Mouse (Mus musculus) limb, embryonic 14.5 days (tissue): ENCODE results near the gene Setdb1. TPM values are rescaled to one million over a fixed set of nuclear protein-coding genes. Genes with fewer than 3 reads are reported as not detected.

Experiments
- ATAC-seq: fragments of 200-750 bp; cut with Nextera tagmentation; 2 replicates; pipeline ENCODE4 v1.8.0; 2017; ENCODE audit warnings: low read depth, moderate number of reproducible peaks, moderate TSS enrichment; ENCODE audit not compliant: low FRiP score
- DNase-seq: peaks from one replicate; pipeline ENCODE4 v3.0.0-alpha.2; 2015; ENCODE audit warnings: low spot score
- H3K27ac ChIP-seq: fragments of 300-500 bp; sonication (generic); replicated peaks from 2 replicates; pipeline ENCODE4 v1.5.1; 2014; ENCODE audit warnings: low read depth, mild to moderate bottlenecking, low read length, moderate library complexity, mixed read lengths
- H3K27me3 ChIP-seq: fragments of 300-500 bp; sonication (generic); 2 replicates; pipeline ENCODE4 v1.6.1; 2014; ENCODE audit warnings: low read length, mixed read lengths; ENCODE audit not compliant: control insufficient read depth, insufficient read depth
- H3K36me3 ChIP-seq: fragments of 300-500 bp; sonication (generic); 2 replicates; pipeline ENCODE4 v1.6.1; 2014; ENCODE audit warnings: mild to moderate bottlenecking, low read length, moderate library complexity, mixed read lengths; ENCODE audit not compliant: control insufficient read depth, insufficient read depth
- H3K4me1 ChIP-seq: fragments of 300-500 bp; sonication (generic); 2 replicates; pipeline ENCODE4 v1.6.1; 2014; ENCODE audit warnings: antibody characterized with exemption, low read length, mixed read lengths; ENCODE audit not compliant: control insufficient read depth, insufficient read depth
- H3K4me2 ChIP-seq: fragments of 300-500 bp; sonication (generic); replicated peaks from 2 replicates; pipeline ENCODE4 v1.6.1; 2014; ENCODE audit warnings: low read depth, mild to moderate bottlenecking, low read length, moderate library complexity; ENCODE audit not compliant: severe bottlenecking
- H3K4me3 ChIP-seq: fragments of 300-500 bp; sonication (generic); replicated peaks from 2 replicates; pipeline ENCODE4 v1.5.1; 2014; ENCODE audit warnings: low read length
- H3K9ac ChIP-seq: fragments of 300-500 bp; sonication (generic); 2 replicates; pipeline ENCODE4 v1.6.1; 2014; ENCODE audit warnings: mild to moderate bottlenecking, low read depth, low read length, moderate library complexity; ENCODE audit not compliant: severe bottlenecking
- H3K9me3 ChIP-seq: fragments of 300-500 bp; sonication (generic); 2 replicates; pipeline ENCODE4 v1.6.1; 2016; ENCODE audit warnings: low read length; ENCODE audit not compliant: control insufficient read depth
- POLR2A ChIP-seq: fragments of 200-500 bp; IDR thresholded peaks from 2 replicates; pipeline ENCODE4 v1.8.0; 2012; ENCODE audit warnings: inconsistent platforms, mild to moderate bottlenecking, moderate library complexity, borderline replicate concordance; ENCODE audit not compliant: insufficient read depth, insufficient read length; ENCODE audit errors: extremely low read depth
- WGBS: fragments of 180-500 bp; shearing (Covaris S2); extraction: QIAGEN DNeasy Blood & Tissue Kit; methylation state at CpG from one replicate; pipeline ENCODE4 v1.1.7; 2014; 5-methylcytosine and 5-hydroxymethylcytosine counted together
- polyA plus RNA-seq, 2 experiments: library from polyadenylated mRNA; depleted of rRNA in 1 of 2; stranded (reverse) in 1 of 2; unstranded in 1 of 2; fragments of >200 nt; fragmentation: Nextera tagmentation in 1 of 2; extraction: Ambion mirVana in 1 of 2; gene quantifications; 2 replicates each; pipeline versions ENCODE4 v1.2.1 to v1.2.3; 2012 to 2014

The Setdb1 gene
- polyA plus RNA-seq, 2 experiments, result 44.2 to 56.2 TPM

DNA sequence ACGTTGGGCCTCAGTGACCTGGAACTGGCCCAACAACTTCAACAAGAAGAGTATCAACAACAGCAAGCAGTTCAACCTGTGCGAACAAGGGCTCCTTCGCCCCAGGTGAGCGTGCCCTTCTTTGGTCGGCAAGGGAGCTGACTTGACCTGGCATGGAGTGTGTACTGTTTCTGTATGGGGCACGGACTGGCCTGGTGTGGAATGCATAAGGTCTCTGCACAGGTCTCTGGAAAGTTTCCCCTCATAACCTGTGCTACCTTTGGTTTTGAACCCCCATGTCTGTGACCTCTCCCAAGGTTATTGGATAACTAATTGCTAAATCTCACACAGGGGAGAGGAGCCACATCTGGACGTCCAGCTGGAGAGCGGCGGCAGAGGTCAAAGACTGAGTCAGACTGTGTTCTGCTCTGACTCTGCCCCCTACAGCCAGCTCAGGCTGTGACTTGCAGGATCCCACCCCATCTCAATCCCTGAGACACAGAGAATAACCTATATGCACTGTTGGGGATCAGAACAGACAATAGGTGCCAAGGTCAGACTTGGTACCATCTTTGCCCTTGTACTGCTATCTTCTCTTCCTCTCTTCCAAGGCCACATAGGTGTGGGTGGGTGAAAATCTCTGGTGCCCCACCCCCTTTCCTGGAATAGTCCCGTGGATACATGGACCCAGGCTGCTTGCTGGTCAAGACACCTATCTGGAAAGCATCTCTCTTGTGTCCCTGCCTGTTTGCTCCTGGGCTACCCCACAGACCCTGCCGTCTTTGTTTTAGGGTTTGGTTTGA lies 61.5 kb downstream of the Setdb1 start:
- no peak for TF ChIP-seq POLR2A
- H3K9ac ChIP-seq, result no peak overlapping the region
- H3K27me3 ChIP-seq, result no peaks in the 10 kb centered on the region
- no peak overlapping the region for H3K4me3 ChIP-seq
- H3K4me2 ChIP-seq, result no peak overlapping the region
- H3K27ac ChIP-seq, result no peak overlapping the region
- ATAC-seq, result no peak
- H3K9me3 ChIP-seq, result no peaks in the 10 kb centered on the region
- peaks cover 59% of the 10 kb centered on the region for H3K36me3 ChIP-seq
- WGBS, result 71% methylated on average over 11 of the region's 11 CpGs
- no peaks in the 10 kb centered on the region for H3K4me1 ChIP-seq
- no peak for DNase-seq

DNA sequence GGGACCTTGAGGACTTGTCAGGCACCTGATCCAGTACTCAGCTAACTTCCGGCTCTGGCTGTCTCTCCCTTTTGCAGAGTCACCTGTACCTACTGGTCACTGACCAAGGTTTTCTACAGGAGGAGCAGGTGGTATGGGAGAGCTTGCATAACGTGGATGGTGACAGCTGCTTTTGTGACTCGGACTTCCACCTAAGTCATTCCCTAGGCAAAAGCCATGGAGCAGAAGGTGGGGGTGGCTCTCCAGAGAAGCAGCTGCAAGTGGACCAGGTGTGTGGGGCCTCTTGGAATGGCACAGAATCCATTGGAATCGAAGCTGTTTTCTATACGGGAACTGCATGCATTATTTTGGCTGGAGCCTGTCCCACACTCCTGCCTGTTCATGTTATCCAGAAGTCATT lies 62.3 kb downstream of the Setdb1 start:
- Histone ChIP-seq H3K4me3 (no peak overlapping the region), H3K36me3 (peaks cover 66% of the 10 kb centered on the region), H3K4me1 (no peaks in the 10 kb centered on the region), H3K9ac (no peak overlapping the region), H3K4me2 (no peak overlapping the region), H3K27me3 (no peaks in the 10 kb centered on the region), H3K9me3 (no peaks in the 10 kb centered on the region), H3K27ac (no peak overlapping the region)
- 77% methylated on average over 5 of the region's 5 CpGs for WGBS
- no peak for DNase-seq
- TF ChIP-seq POLR2A, result no peak
- ATAC-seq, result no peak

DNA sequence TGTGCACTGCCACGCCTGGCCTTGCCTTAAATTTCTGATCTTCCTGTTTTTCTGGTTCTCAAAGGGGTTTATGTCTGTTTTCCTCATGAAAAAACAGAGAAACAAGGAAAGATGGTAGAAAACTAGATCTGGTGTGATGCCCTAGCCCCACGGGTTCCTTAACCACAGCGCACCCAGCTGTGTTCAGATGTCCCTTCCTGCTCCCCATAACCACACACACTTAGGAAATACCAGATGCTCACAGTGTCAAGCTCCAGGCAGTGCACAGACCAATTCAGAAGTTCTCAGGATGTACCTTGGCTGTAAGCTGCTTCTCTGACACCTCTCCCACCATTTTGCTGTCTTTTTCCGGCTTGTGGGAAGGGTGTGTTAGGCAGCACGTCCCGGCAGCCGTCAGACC lies 62.7 kb downstream of the Setdb1 start:
- H3K4me2 ChIP-seq, result no peak overlapping the region
- no peak overlapping the region for H3K27ac ChIP-seq
- no peaks in the 10 kb centered on the region for H3K4me1 ChIP-seq
- H3K27me3 ChIP-seq, result no peaks in the 10 kb centered on the region
- H3K9ac ChIP-seq, result no peak overlapping the region
- ATAC-seq (no peak), DNase-seq (no peak)
- 83% methylated on average over 7 of the region's 7 CpGs for WGBS
- no peaks in the 10 kb centered on the region for H3K9me3 ChIP-seq
- no peak for TF ChIP-seq POLR2A
- H3K4me3 ChIP-seq, result no peak overlapping the region
- H3K36me3 ChIP-seq, result peaks cover 70% of the 10 kb centered on the region

DNA sequence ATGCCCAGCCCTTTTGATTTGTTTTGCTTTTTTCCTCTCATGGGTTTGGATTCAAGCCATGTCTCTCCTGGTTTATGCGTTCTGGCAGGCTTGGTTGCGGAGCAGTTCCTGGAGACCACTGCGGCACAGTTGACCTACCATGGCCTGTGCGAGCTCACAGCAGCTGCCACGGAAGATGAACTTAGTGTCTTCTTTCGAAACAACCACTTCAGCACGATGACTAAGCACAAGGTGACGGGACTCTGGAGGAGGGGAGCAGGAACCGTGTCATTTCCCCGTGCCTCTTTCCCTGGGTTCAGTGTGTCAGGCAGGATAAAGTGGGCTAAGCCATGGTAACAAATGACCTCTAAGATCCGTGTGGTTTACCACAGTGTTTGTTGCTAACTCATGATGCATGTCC lies 63.5 kb downstream of the Setdb1 start:
- no peak overlapping the region for H3K9ac ChIP-seq
- H3K9me3 ChIP-seq, result no peaks in the 10 kb centered on the region
- ATAC-seq, result no peak
- DNase-seq, result no peak
- no peak overlapping the region for H3K4me3 ChIP-seq
- H3K27me3 ChIP-seq, result no peaks in the 10 kb centered on the region
- no peak for TF ChIP-seq POLR2A
- H3K27ac ChIP-seq, result no peak overlapping the region
- H3K4me2 ChIP-seq, result no peak overlapping the region
- peaks cover 77% of the 10 kb centered on the region for H3K36me3 ChIP-seq
- WGBS, result 75% methylated on average over 11 of the region's 11 CpGs
- no peaks in the 10 kb centered on the region for H3K4me1 ChIP-seq

DNA sequence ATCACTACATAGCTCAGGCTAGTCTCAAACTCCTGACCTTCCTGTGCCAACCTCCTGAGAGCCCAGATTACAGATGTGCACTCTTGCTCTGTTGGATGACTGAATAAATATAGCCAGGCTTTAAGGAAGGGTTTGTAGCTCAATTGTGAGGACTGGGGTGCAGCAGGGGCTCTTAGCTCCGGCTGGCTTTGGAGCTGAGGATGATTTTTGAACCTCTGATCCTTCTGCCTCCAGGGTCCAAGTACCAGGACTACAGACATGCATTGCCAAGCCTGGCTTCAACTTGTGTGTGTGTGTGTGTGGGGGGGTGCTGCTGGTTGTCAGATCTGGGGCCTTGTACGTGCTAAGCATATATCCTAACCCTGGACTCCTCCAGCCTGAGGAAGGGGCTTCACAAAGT lies 64.1 kb downstream of the Setdb1 start:
- DNase-seq, result no peak
- ATAC-seq, result no peak
- Histone ChIP-seq H3K27me3 (no peaks in the 10 kb centered on the region), H3K4me2 (no peak overlapping the region), H3K9me3 (no peaks in the 10 kb centered on the region), H3K36me3 (peaks cover 83% of the 10 kb centered on the region), H3K27ac (no peak overlapping the region), H3K4me1 (no peaks in the 10 kb centered on the region), H3K9ac (no peak overlapping the region), H3K4me3 (no peak overlapping the region)
- 80% methylated on average over 2 of the region's 2 CpGs for WGBS
- no peak for TF ChIP-seq POLR2A
